Mouse (Mus musculus): ENCODE data around the gene Akap10.

DNA sequence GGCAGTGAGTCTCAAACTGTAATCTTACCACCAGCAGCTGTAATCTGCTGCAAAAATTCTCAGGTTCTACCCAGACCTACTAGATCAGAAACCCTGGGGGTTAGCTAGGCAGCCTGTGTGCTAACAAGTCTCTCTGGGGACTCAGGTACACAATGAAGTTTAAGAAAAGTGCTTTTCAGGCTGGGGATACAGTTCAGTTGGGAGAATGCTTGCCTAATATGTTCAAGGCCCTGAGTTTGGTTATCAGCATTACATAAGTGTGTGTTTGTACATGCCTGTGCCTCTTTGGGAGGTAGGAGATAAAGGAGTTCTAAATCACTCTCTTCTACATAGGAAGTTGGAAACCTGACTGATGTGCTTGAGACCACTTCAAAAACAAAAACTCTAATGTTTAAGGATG is 63.2 kb downstream of the Akap10 start:
- TF ChIP-seq CTCF (IDR thresholded peaks at IDR 0.05; ENCODE audit: low read depth): no peak
- no peak for TF ChIP-seq EP300 (optimal IDR thresholded peaks at IDR 0.05)

Data from stomach, postnatal 0 days (tissue).